Mouse (Mus musculus): ENCODE measurements around the gene 2410137M14Rik. TPM values are rescaled to one million over a fixed set of nuclear protein-coding genes. Genes with fewer than 3 reads are reported as not detected.
A peak's percentile ranks its signal among the peaks of the same experiment; 100 is the strongest.

The 2410137M14Rik gene
- polyA plus RNA-seq, 1 experiment from 2014 or later, result not detected

DNA sequence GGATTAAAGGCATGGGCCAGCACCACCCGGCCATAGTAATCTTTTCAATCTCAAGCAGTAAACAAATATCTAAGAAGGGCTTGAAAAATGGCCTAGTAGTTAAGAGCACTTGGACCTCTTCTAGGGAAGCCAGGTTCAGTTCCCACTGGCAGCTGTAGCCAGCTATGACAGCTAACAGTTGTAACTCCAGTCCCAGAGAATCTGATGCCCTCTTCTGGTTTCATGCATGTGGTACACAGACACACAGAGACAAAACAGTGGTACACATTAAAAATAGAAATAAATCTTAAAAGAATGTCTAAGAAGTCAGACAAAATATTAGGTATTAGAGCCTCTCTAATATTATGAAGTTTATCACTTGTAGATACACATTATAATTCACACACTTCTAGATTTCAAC, 19.9 kb downstream of the 2410137M14Rik start:
- no peak overlapping the region for H3K4me2 ChIP-seq (replicated peaks; ENCODE audit: low read depth)
- no peak overlapping the region for H3K9ac ChIP-seq (ENCODE audit: low read length)
- ATAC-seq (ENCODE audit: low FRiP score, low TSS enrichment) (no peak), DNase-seq (ENCODE audit: low spot score) (no peak)
- H3K27me3 ChIP-seq (ENCODE audit: control insufficient read depth, insufficient read depth, low read length), result no peaks in the 10 kb centered on the region
- H3K9me3 ChIP-seq (ENCODE audit: control insufficient read depth, low read length), result no peaks in the 10 kb centered on the region
- no peak overlapping the region for H3K27ac ChIP-seq (replicated peaks)
- no peaks in the 10 kb centered on the region; the same call in none of the 2 replicates for H3K4me1 ChIP-seq (replicated peaks; ENCODE audit: control insufficient read depth, insufficient read depth)
- TF ChIP-seq EP300 (optimal IDR thresholded peaks at IDR 0.05) (no peak), CTCF (IDR thresholded peaks at IDR 0.05; ENCODE audit: low read depth) (peak; percentile 37; the same call in 1 of the 2 replicates)
- H3K4me3 ChIP-seq (ENCODE audit: low read depth, low read length), result no peak overlapping the region
- 44% methylated on average over 1 of the region's 1 CpGs for WGBS
- H3K36me3 ChIP-seq (ENCODE audit: control insufficient read depth, insufficient read depth, low read length), result no peaks in the 10 kb centered on the region

DNA sequence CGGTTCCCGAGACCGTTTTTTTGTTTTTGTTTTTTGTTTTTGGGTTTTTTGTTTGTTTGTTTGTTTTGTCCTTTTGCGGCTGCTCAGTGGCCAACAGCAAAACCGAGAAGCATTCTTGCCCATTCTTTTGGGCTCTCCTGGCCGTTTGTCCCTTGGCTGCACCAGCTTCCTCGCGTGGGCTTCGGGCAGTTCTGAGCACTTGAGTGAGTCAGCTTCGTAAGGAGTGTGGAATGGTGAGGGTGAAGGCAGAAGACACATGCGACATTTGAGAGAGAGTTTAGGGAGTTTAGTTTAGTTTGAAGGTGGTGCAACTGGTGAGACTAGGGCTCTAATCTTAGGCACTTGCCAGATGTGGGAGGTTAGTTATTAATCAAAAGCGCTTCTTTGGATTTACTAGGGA, 22.2 kb downstream of the 2410137M14Rik start:
- H3K36me3 ChIP-seq (ENCODE audit: control insufficient read depth, insufficient read depth, low read length), result no peaks in the 10 kb centered on the region
- H3K4me2 ChIP-seq (replicated peaks; ENCODE audit: low read depth), result peak overlapping the region; percentile 81
- peak overlapping the region; percentile 76 for H3K9ac ChIP-seq (ENCODE audit: low read length)
- ATAC-seq (ENCODE audit: low FRiP score, low TSS enrichment) (no peak), DNase-seq (ENCODE audit: low spot score) (peak; percentile 29)
- H3K27me3 ChIP-seq (ENCODE audit: control insufficient read depth, insufficient read depth, low read length), result no peaks in the 10 kb centered on the region
- H3K27ac ChIP-seq (replicated peaks), result peak overlapping the region; percentile 78
- peak overlapping the region; percentile 70 for H3K4me3 ChIP-seq (ENCODE audit: low read depth, low read length)
- no peaks in the 10 kb centered on the region; the same call in none of the 2 replicates for H3K4me1 ChIP-seq (replicated peaks; ENCODE audit: control insufficient read depth, insufficient read depth)
- 6% methylated on average over 12 of the region's 12 CpGs for WGBS
- H3K9me3 ChIP-seq (ENCODE audit: control insufficient read depth, low read length), result no peaks in the 10 kb centered on the region
- no peak for TF ChIP-seq EP300 (optimal IDR thresholded peaks at IDR 0.05)
- TF ChIP-seq CTCF (IDR thresholded peaks at IDR 0.05; ENCODE audit: low read depth), result no peak

DNA sequence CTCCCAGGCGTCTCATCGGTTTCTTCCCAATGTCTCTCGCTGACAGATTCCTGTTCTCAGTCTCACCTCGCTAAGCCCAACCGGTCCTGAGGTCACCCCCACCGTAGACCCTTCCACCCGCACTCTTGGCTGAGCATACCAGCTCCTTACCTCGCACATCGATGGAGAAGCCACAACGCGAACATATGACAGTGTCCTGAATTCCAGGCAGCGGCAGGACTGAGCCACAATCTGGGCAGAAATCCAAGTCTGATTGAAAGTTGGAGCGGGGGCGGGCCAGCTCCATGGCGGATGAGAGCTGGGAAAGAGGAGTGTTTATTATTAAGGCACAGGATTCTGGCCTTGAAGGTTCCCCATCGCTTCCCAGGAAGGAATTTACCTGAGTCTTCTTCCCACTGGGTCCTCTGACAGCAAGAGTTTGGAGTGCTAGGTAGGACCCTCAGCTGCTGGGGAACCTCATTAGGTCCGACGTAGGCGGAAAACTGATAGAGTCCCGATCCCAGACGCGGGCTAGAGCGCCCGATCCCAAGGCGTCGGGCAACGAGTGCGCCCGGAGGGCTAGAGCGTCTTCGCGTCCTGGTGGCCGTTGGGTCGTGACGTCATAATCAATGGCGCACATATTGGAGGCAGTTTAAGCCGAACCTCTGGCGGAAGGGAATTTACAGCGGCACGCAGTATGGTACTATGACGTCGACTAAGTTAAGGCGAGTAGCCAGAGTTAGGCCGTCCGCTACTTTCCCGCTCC, 22.9 kb downstream of the 2410137M14Rik start, which contains the start of the genes Znrd1 and Znrd1as:
Znrd1 (minus strand) TSS at position 561 of the 745 bp plus-strand sequence.
Znrd1as (plus strand) TSS at position 594 of the 745 bp plus-strand sequence.
- TF ChIP-seq CTCF (IDR thresholded peaks at IDR 0.05; ENCODE audit: low read depth), result no peak; the same call in 1 of the 2 replicates
- TF ChIP-seq EP300 (optimal IDR thresholded peaks at IDR 0.05), result no peak
- peak within 1 kb of the TSS; percentile 76 for H3K9ac ChIP-seq (ENCODE audit: low read length)
- WGBS, result under 1% methylated on average over 46 of the region's 46 CpGs

DNA sequence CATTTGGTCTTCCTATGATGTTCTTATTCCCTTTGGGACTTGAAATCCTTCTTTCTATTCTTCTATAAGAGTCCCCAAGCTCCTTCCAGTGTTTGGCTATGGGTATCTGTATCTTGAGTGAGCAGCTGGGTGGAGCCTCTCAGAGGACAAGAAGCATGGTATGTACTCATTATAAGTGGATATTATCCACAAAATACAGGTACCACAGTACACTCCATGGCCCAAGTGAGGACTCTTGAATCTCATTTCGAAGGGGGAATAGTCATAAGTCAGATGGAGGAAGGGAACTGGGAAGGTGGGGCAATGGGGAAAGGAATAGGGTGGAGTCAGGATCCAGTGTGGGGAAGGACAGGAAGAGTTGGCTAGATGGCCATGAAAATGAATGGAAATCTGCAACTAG, 28.0 kb downstream of the 2410137M14Rik start:
- no peak overlapping the region for H3K27ac ChIP-seq (replicated peaks)
- H3K4me1 ChIP-seq (replicated peaks; ENCODE audit: control insufficient read depth, insufficient read depth), result no peaks in the 10 kb centered on the region; the same call in 1 of the 2 replicates
- no peaks in the 10 kb centered on the region for H3K36me3 ChIP-seq (ENCODE audit: control insufficient read depth, insufficient read depth, low read length)
- ATAC-seq (ENCODE audit: low FRiP score, low TSS enrichment) (no peak), DNase-seq (ENCODE audit: low spot score) (no peak)
- no peak overlapping the region for H3K4me3 ChIP-seq (ENCODE audit: low read depth, low read length)
- H3K9ac ChIP-seq (ENCODE audit: low read length), result no peak overlapping the region
- no peak overlapping the region for H3K4me2 ChIP-seq (replicated peaks; ENCODE audit: low read depth)
- H3K27me3 ChIP-seq (ENCODE audit: control insufficient read depth, insufficient read depth, low read length), result no peaks in the 10 kb centered on the region
- no peaks in the 10 kb centered on the region for H3K9me3 ChIP-seq (ENCODE audit: control insufficient read depth, low read length)
- TF ChIP-seq CTCF (IDR thresholded peaks at IDR 0.05; ENCODE audit: low read depth) (no peak), EP300 (optimal IDR thresholded peaks at IDR 0.05) (no peak)
- WGBS, result 86% methylated on average over 1 of the region's 1 CpGs

More for the DNA sequence above, 22.9 kb downstream of the 2410137M14Rik start, which contains the start of the genes Znrd1 and Znrd1as:
- Histone ChIP-seq H3K4me3 (ENCODE audit: low read depth, low read length) (peak within 1 kb of the TSS; percentile 70), H3K4me2 (replicated peaks; ENCODE audit: low read depth) (peak within 1 kb of the TSS; percentile 81), H3K27me3 (ENCODE audit: control insufficient read depth, insufficient read depth, low read length) (no peaks in the 10 kb centered on the region), H3K9me3 (ENCODE audit: control insufficient read depth, low read length) (no peaks in the 10 kb centered on the region), H3K27ac (replicated peaks) (peak within 1 kb of the TSS; percentile 78), H3K36me3 (ENCODE audit: control insufficient read depth, insufficient read depth, low read length) (no peaks in the 10 kb centered on the region), H3K4me1 (replicated peaks; ENCODE audit: control insufficient read depth, insufficient read depth) (no peaks in the 10 kb centered on the region; the same call in none of the 2 replicates)
- peak; percentile 97 for DNase-seq (ENCODE audit: low spot score)
- peak; percentile 99 for ATAC-seq (ENCODE audit: low FRiP score, low TSS enrichment)

DNA sequence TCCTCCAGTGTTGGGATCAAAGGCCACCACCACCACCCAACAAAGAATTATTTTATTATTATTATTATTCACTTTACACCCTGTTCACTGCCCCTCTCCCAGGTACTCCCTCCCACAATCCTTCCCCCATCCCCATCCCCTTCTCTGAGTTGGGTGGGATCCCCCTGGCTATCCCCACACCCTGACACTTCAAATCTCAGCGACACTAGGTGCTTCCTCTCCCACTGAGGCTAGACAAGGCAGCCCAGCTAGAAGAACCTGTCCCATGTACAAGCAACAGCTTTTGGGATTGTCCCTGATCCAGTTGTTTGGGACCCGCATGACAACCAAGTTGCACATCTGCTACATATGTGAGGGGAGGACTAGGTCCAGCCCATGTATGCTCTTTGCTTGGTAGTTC, 28.4 kb downstream of the 2410137M14Rik start:
- Histone ChIP-seq H3K9ac (ENCODE audit: low read length) (no peak overlapping the region), H3K36me3 (ENCODE audit: control insufficient read depth, insufficient read depth, low read length) (no peaks in the 10 kb centered on the region), H3K27me3 (ENCODE audit: control insufficient read depth, insufficient read depth, low read length) (no peaks in the 10 kb centered on the region), H3K27ac (replicated peaks) (no peak overlapping the region), H3K4me3 (ENCODE audit: low read depth, low read length) (no peak overlapping the region), H3K4me1 (replicated peaks; ENCODE audit: control insufficient read depth, insufficient read depth) (no peaks in the 10 kb centered on the region; the same call in 1 of the 2 replicates), H3K4me2 (replicated peaks; ENCODE audit: low read depth) (no peak overlapping the region), H3K9me3 (ENCODE audit: control insufficient read depth, low read length) (no peaks in the 10 kb centered on the region)
- no peak for DNase-seq (ENCODE audit: low spot score)
- no peak for ATAC-seq (ENCODE audit: low FRiP score, low TSS enrichment)
- 84% methylated on average over 2 of the region's 2 CpGs for WGBS
- TF ChIP-seq CTCF (IDR thresholded peaks at IDR 0.05; ENCODE audit: low read depth) (no peak), EP300 (optimal IDR thresholded peaks at IDR 0.05) (no peak)

Measured in stomach, postnatal 0 days (tissue).